Mouse (Mus musculus) right cerebral cortex, adult 2 months (tissue): ENCODE results near the gene Ccdc13.

ENCODE experiments used
- DNase-seq, 2 experiments: peaks; one replicate each; pipeline ENCODE4 v3.0.0; 2021 to 2022; ENCODE audit warnings: low spot score in 2 of 2

The Ccdc13 gene

GRCm38 (mm10) chr9:121838829-121839621 is at the start of gene Ccdc13:
Gene Ccdc13 (minus strand): TSS chr9:121839461.
- peak; percentile 90 to 91 for DNase-seq

DNA sequence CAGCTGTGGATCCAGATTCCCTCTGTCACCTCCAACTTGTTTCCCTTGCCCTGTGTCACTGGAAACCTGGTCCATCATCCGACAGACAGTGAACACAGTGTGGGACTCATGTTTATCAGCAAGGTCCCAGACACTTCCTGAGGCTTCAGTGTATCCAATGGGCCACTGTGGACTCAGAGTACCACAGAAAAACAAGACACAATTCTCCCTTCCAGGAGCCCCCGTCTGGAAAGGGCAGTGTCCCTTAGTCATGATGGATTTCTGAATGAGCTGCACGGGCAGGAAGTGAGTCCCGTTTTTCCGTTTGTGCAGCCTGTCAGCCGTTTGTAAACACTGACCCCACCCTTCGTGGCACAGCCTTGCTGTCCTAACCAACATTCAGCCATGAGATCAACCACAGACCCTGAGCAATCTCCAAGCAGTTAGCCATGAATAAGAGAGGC is 42.8 kb upstream of the Ccdc13 start:
- no peak for DNase-seq

- DNase-seq: peak; percentile 44 to 53
Measured at GRCm38 (mm10) chr9:121881301-121881700, 42.0 kb upstream of the Ccdc13 start.

DNA sequence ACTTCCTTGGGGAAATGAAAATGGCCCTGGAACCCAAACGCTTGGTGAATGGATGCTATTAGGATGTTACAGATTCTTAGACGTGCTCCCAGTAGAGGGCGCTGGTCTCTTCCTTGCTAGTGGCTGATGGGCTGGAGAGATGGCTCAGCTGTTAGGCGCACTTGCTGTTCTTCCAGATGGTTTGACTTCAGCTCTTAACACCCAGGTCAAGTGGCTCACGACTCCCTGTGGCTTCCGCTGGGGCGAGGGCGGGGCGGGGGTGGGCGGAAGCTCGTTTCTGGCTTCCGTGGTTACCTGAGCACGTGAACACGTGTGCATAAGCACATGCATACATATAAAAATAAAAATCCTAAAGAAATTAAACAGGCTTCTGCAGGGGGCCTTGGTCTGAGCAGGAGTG is 41.6 kb upstream of the Ccdc13 start:
- peak; percentile 74 to 78 for DNase-seq

DNA sequence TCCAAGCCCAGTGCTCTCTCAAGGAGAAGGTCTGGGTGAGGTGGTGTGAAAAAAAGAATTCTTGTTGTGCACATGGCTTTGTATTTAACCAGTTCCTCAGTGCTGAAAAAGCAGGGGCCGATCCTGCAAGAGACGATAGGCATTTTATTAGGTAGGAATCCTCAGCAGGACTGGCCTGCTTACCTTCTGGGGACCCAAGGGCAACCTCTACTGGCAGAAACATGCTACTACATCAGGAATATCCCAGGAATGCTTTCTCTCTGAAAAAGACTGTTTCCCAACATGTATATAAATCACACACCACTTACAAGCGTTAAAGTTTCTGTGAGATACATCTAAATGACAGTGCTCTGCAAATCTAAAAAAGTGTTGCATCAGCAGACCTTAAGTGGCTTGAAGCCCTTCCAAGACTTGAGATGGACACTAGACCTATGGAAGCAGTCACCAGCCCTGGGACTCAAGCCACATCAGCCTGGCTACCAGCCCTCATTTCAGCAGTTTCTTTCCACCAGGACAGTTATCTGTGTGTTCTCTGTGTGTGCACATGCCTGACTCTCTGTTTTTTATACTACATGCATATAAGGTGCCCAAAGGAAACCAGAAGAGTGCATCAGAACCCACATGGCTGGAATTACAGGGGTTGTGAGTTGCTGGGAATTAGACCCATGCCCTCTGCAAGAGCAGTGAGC is 37.9 kb upstream of the Ccdc13 start:
- DNase-seq: peak; percentile 83

DNA sequence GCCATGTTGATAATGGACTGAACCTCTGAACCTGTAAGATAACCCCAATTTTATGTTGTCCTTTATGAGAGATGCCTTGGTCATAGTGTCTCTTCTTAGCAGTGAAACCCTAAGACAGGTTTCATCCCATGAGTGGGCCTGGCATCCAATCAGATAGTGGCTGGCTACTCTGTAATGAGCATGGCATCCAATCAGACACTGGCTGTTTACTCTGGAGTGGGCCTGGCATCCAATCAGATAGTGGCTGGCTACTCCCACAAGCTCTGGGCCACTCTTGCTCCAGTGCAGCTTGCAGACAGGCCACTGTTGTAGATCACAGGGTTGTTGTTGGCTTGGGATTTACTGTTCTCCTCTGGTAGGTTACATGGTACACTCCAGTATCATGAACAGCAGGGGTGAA is 34.3 kb upstream of the Ccdc13 start:
- no peak for DNase-seq

DNA sequence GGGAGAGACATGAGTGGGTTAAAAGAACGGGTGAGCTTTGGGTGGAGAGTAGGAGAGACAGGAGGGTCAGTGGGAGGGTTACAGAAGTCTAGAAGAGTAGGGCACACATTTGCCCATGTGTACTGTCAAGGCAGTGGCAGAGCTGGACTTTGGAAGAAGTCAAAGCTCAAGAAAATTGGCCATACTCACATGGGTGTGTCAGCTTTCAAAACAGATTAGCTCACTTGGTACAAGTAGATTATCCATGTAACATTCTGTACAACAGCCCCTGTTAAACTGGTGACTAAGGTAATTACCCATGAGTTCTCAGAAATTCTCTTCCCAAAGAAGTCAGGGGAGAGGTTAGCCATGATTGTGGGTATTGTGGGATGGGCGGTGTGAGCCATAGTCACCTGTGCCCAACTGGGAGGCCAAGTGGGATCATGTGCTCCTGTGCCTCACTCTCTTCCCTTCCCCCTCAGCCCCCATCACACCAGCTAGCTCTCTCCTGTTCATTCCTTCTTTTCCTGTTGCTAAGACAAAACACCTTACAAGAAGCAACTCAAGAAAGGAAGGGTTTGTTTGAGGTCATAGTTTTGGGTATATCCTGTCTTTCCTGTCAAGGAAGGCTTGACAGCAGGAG is 32.9 kb upstream of the Ccdc13 start:
- DNase-seq: no peak

DNA sequence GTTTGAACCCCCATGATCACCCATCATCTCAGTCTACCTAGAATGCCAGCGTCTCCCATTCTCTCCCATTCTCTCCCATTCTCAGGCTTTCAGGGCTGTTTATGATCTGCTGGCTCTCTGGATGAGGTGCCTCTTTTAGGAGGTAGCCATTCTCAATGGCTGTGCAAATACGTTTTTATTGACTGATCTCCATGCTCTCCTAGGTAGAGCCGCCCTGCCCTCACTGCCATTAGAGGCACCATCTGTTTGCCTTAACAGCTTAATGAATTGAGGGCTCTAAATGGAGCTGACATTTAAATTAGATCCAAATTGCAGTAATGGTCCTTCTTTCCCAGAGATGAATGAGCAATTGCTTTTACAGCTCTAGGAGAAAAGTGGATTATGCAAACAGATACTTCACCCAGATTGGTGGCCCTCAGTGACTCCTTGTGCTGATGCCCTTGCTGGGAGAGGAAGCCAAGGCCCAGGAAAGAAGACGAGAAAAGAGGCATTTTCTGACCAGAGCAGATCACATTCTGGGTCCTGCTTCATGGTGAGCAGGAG is 30.8 kb upstream of the Ccdc13 start:
- DNase-seq: no peak

- no peak for DNase-seq
Measured at GRCm38 (mm10) chr9:121869432-121869831, 30.2 kb upstream of the Ccdc13 start.

DNA sequence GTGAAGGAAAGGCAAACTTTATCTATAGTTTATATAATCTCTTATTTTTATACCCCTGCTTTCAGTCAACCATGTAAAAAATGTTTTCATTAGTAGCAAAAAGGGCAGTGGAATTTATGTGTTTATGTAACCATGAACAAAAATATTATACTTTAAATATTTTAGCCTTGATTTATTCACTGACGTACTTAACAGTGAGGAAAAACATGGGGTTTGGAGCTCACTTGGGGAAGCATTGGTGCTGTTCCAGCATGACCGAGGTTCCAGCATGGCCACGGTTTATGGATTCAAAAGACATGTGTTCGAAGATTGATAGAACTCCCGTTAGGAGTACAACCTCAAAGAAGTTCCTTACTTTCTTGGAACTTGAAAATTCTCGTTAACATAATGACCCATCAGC is 29.0 kb upstream of the Ccdc13 start:
- no peak for DNase-seq

DNA sequence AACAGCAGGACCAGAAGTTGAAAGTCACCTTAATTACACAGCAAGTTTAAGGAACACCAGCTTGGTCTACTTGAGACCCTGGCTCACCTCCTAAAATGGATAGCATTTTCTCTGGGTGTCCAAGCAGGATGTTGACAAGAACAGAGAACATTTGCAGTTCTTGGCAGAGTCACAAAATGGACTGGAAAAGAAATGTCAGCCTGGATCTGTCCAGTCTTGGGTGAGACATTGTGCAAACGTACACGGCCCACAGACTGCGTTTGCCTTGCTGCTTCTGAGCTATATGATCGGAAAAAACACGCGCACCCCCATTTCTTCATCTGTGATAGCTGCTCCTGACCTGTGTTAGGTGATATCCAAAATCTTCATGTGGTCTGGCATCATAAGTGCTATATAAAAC is 28.4 kb upstream of the Ccdc13 start:
- DNase-seq: no peak

GRCm38 (mm10) chr9:121865425-121866008 is 26.3 kb upstream of the Ccdc13 start:
- no peak for DNase-seq

DNA sequence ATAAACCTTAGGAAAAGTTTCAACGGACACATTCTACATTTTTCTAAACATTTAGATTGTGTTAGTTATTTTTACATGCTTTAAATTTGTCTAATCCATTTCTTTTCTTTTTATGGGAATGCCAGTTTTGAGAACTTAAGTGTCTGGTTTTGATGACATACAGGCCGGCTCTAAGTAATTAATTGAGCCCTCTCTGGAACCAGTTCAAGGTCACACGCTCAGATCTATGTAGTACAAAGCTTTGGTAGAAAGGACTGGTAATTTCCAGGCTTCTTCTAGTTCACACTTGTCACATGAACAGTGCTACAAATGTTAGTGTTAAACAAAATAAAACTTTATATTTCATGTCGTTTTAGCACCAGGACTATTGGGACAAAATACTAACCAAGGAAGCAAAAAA is 25.6 kb upstream of the Ccdc13 start:
- DNase-seq: no peak

- no peak for DNase-seq
Measured at GRCm38 (mm10) chr9:121860921-121861320, 21.7 kb upstream of the Ccdc13 start.

DNA sequence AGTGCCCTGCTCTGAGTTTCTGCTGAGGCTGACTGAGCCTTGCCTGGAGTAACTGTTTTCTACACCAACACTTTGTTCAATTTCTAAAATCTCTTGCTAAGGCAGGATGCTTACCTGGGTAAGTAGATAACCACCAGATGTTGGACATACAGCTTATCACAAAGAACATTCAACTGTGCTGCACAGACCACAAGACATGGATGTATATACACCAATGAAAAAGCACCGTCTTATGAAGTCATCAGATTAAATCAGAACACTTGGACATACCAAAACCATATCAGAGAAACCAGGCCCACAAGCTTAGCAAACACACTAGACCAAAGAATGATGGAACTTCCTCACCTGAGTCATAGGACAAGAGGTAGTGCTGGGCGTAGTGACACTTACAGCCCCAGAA is 20.1 kb upstream of the Ccdc13 start:
- no peak for DNase-seq

DNA sequence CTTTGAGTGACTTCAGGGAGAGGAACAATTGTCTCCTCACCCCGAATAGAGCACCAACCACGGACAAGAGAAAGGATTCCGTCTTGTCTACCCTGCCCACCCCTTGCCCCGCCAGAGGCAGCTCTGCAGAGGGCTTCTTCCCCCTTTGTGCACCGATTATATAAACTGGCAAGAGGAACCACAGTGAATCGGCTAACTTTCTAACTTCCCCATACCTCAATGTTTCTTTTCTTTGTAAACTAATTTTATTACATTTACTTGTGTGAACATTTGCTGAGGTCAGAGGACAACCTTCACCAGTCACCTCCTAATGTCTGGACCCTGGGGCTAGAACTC is 18.9 kb upstream of the Ccdc13 start, which contains the start of gene Higd1a:
Gene Higd1a, minus strand, starts transcription at position 210 of the 336 bp plus-strand sequence.
- no peak for DNase-seq

- peak; percentile 97 to 98 for DNase-seq
Measured at GRCm38 (mm10) chr9:121857474-121858152, 18.4 kb upstream of the Ccdc13 start.

DNA sequence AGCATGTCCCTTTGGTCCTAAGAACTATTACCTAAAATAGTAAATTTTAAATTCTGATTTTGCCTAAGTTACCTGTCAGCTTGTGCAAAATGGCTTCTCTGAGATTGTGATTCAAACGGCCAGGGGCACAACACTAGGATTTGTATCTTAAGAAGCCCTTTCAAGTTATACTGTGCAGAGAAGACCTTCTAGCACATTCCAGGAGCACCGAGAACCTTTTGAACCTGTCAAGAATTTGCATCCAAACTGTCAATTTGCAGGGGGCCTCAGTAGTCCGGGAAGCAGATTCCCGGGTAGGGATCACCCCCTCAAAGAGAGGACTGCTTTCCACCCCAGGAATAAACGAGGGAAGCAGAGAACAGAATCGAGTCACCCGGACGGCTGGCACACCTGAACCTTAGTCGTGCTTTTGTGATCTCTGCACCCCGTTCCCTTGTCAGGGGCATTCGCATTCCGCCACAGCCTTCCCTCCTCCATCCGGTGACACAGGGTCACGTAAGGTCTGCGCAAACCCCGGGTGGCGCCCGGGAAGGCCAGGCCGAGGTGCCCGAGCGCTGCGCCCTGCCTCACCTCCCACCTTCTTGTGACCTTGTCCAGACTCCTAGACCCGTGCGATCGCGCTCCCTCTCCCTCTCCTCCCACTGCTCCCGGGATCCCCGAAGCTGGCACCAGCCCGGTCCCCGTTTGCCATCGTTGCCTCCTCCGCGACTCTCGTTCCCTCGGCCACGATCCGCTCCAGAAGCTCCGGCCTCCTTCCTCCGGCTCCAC is 17.6 kb upstream of the Ccdc13 start:
- DNase-seq: no peak

DNA sequence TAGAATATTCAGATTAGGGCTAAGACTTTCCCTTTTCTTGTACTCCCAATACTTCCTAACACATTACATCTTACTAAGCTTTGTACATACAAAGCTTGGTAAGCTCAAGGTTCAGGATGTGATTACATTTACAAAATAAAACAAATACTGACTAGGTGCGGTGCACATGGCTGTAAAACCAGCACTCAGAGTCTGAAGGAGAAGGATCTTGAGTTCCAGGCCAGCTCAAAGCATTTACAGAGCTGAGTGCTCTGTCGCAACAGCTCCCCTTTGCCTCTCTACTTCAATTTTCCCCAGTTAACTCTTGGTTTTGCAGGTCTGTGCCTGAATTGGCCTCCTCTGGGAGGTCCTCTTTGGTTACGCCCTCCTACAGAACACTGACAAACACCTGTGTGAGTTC is 15.0 kb upstream of the Ccdc13 start:
- no peak for DNase-seq

DNA sequence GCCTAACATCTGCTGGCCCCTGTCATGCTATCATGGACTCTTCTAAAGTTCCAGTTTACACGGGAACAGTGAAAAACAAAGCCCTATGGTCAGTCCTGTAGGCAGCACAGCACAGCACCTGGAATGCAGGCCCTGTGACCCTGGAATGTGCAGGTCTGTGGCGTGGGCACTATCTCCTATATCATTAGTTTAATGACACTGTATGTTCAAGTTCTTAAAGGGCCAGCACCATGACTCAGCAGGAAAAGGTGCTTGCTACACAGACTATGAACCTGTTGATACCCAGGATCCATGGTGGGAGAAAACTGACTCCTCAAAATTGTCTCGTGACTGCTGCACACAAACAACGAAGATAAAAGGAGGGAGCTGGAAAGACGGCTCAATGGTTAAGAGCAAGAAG is 8.6 kb upstream of the Ccdc13 start:
- DNase-seq: no peak

DNA sequence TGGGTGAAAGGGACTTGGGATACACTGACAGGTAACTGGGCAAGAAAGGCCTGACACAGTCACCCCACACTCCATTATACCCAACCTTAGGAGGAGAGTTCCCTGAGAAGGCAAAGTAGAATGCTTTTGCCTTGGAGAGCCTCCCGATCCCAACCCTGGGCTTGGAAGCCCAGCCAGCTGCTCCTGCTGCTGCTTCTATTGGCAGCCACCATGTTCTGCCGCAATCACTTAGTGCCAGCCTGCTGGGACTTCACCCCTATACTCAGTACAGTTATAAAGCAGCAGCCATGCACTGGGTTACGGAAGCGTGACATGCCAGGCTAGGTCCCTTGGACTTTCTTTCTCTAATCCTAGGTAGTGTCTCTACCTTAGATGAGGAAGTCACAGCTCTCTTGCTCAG is 7.9 kb upstream of the Ccdc13 start:
- DNase-seq: no peak
